Mouse (Mus musculus) E14TG2a.4 (cell line): ENCODE data around the gene Col23a1.

Experiments
- CTCF ChIP-seq: conservative IDR thresholded peaks from 2 replicates; pipeline ENCODE4 v1.5.1; 2014; ENCODE audit warnings: low read length
- NANOG ChIP-seq: IDR thresholded peaks from 2 replicates; pipeline ENCODE4 v1.6.1; 2014; ENCODE audit warnings: borderline replicate concordance, low read length, mixed read lengths
- POU5F1 ChIP-seq: IDR thresholded peaks from 2 replicates; pipeline ENCODE4 v1.6.1; 2014; ENCODE audit warnings: low read length, borderline replicate concordance

DNA sequence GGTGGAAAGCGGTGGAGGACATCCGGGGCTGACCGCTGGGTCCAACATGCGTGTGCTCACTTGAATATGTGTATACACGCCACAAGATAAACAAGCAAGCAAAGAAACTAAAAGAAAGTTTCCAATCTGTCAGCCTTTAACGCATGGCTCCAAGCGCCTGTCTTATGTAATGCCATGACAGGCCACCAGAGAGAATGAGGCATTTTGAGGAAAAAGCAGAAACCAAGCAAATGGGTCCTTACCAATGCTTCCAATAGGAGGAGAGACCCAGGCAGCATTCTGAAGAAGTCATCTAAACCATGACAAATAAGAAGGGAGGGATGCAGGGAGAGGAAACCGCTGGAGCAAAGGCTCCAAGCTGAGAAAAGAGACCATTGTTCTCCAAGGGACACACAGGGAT lies 324.5 kb downstream of the Col23a1 start:
- TF ChIP-seq CTCF = peak; percentile 22; the same call in 1 of the 2 replicates
- no peak for TF ChIP-seq NANOG
- no peak for TF ChIP-seq POU5F1
